Mouse (Mus musculus) fat pad, adult 2 months (tissue): ENCODE results near the gene Rpf2.

ENCODE experiments used
- DNase-seq: peaks from one replicate; pipeline ENCODE4 v3.0.0-alpha.2; 2011; ENCODE audit warnings: low read depth, low spot score; ENCODE audit errors: extremely low read depth

Rpf2 gene

GRCm38 (mm10) chr10:40246374-40247165 is at the start of gene Rpf2:
Gene Rpf2, minus strand, starts transcription at chr10:40247036.
- no peak for DNase-seq

GRCm38 (mm10) chr10:40292640-40293039 is 45.8 kb upstream of the Rpf2 start:
- no peak for DNase-seq

GRCm38 (mm10) chr10:40286767-40287166 is 39.9 kb upstream of the Rpf2 start:
- no peak for DNase-seq

- no peak for DNase-seq
Observed at GRCm38 (mm10) chr10:40285571-40285970, 38.7 kb upstream of the Rpf2 start.

GRCm38 (mm10) chr10:40284997-40285396 is 38.2 kb upstream of the Rpf2 start:
- DNase-seq, result no peak

- DNase-seq, result no peak
Observed at GRCm38 (mm10) chr10:40284179-40284831, 37.5 kb upstream of the Rpf2 start.

- DNase-seq, result no peak
Observed at GRCm38 (mm10) chr10:40283636-40284035, 36.8 kb upstream of the Rpf2 start.

GRCm38 (mm10) chr10:40281565-40281964 is 34.7 kb upstream of the Rpf2 start:
- DNase-seq, result no peak

GRCm38 (mm10) chr10:40278317-40278716 is 31.5 kb upstream of the Rpf2 start:
- no peak for DNase-seq

- no peak for DNase-seq
Observed at GRCm38 (mm10) chr10:40275991-40276390, 29.2 kb upstream of the Rpf2 start.

- no peak for DNase-seq
Observed at GRCm38 (mm10) chr10:40273938-40274337, 27.1 kb upstream of the Rpf2 start.

GRCm38 (mm10) chr10:40271216-40271615 is 24.4 kb upstream of the Rpf2 start:
- DNase-seq, result no peak

GRCm38 (mm10) chr10:40264920-40265319 is 18.1 kb upstream of the Rpf2 start:
- no peak for DNase-seq

- no peak for DNase-seq
Observed at GRCm38 (mm10) chr10:40263691-40264090, 16.9 kb upstream of the Rpf2 start.

- no peak for DNase-seq
Observed at GRCm38 (mm10) chr10:40262200-40262599, 15.4 kb upstream of the Rpf2 start.

GRCm38 (mm10) chr10:40260305-40260704 is 13.5 kb upstream of the Rpf2 start:
- no peak for DNase-seq

GRCm38 (mm10) chr10:40259542-40259941 is 12.7 kb upstream of the Rpf2 start:
- no peak for DNase-seq

- DNase-seq, result no peak
Observed at GRCm38 (mm10) chr10:40258976-40259375, 12.1 kb upstream of the Rpf2 start.

GRCm38 (mm10) chr10:40258401-40258966 is 11.6 kb upstream of the Rpf2 start:
- DNase-seq, result no peak

GRCm38 (mm10) chr10:40257414-40258255 is 10.8 kb upstream of the Rpf2 start, which contains the start of gene Gtf3c6:
Gene Gtf3c6, minus strand, starts transcription at chr10:40258108.
- no peak for DNase-seq

- DNase-seq, result no peak
Observed at GRCm38 (mm10) chr10:40256716-40257115, 9.9 kb upstream of the Rpf2 start.
